In the genomic region with DNA sequence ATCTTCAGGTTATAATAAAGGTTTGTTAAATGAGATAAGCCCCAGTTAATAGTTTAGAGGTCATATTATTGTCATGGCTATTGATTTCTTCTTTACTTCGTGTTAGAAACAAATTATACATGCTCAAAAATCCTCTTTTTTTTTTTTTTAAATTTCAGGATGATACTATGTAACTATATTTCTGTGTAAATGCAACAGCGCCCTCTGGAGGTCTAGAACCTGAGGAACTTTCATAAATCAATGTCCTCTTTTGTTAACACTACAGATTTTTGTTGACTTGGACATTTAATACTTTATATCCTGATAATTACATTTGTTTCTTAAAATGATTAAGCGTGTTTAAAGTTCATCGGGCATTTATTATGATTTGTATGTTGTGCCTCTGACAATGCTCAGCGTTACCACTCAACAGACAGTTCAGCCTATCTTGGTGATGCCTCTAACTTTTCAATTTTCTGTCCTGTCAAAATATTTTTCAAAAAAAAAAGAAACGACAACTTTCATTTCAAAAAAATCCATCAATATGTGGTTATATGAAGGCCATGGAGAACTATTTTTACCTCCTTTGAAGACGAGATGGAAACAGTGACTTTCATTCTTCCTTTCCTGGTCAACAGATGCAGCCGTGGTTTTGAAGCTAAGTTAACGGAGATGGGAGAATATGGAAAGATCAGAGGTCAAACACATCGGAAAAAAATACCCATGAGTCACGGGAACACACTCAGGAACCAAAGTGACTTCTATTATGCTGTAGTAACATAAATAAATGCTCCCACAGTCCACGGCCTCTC, we compare ENCODE assay signal across 9 mouse cellular contexts.
DNase-seq lines count a peak whose midpoint lies in the region; ATAC-seq and TF ChIP-seq lines count a peak whose summit lies in the region.
"Had no signal": no experiment of that assay in that cellular context is flagged by ENCODE, and none has a peak within 500 bp of the region (broad histone marks: within the 10 kb centered on the region; RNA-seq: fewer than 3 reads in every experiment).

No protein-coding gene starts in this region.

- no peaks in the 10 kb centered on the region for H3K9me3 ChIP-seq in forebrain, embryonic 14.5 days (replicated peaks; ENCODE audit: control insufficient read depth, low read length)
- H3K9me3 ChIP-seq in forebrain, embryonic 12.5 days, result no peaks in the 10 kb centered on the region
- H3K9me3 ChIP-seq: G1E had no signal

- no peak overlapping the region for H3K4me3 ChIP-seq in forebrain, embryonic 14.5 days (ENCODE audit: low read depth, low read length)
- H3K4me3 ChIP-seq in forebrain, embryonic 12.5 days (replicated peaks), result no peak overlapping the region
- no peak overlapping the region for H3K4me3 ChIP-seq in myocyte

- no peak overlapping the region for H3K9ac ChIP-seq in forebrain, embryonic 14.5 days (ENCODE audit: low read length)
- H3K9ac ChIP-seq in forebrain, embryonic 12.5 days, result no peak overlapping the region

- no peaks in the 10 kb centered on the region for H3K4me1 ChIP-seq in forebrain, embryonic 14.5 days (ENCODE audit: control insufficient read depth, insufficient read depth, low read length)
- no peaks in the 10 kb centered on the region for H3K4me1 ChIP-seq in forebrain, embryonic 12.5 days

- no peaks in the 10 kb centered on the region for H3K36me3 ChIP-seq in forebrain, embryonic 14.5 days (ENCODE audit: control insufficient read depth, insufficient read depth, low read length)
- H3K36me3 ChIP-seq in forebrain, embryonic 12.5 days (replicated peaks), result no peaks in the 10 kb centered on the region
- no peaks in the 10 kb centered on the region for H3K36me3 ChIP-seq in myocyte (ENCODE audit: control insufficient read depth, insufficient read depth)
- H3K36me3 ChIP-seq: G1E had no signal

- ATAC-seq in forebrain, embryonic 14.5 days, result no peak
- ATAC-seq in forebrain, embryonic 12.5 days (ENCODE audit: low FRiP score), result no peak
- no peak for ATAC-seq in erythroid progenitor cell, adult 5-6 weeks (replicated peaks; ENCODE audit: low FRiP score, poor library complexity, severe bottlenecking)

- peak; percentile 90 for DNase-seq in forebrain, embryonic 14.5 days (ENCODE audit: low spot score)
- peak; percentile 39 for DNase-seq in ovary, postnatal 14 days (ENCODE audit: low spot score)
- no peak for DNase-seq in ovary, adult 18-20 months (ENCODE audit: low spot score)
- DNase-seq in cerebellum, postnatal 25 days, result peak; percentile 41 to 80
- peak; percentile 11 for DNase-seq in large intestine, adult 2 months (ENCODE audit: low read depth, low spot score)

- 54% methylated on average over 12 of the region's 12 CpGs for WGBS in forebrain, embryonic 14.5 days
- WGBS in forebrain, embryonic 12.5 days, result 56% methylated on average over 12 of the region's 12 CpGs
- 37% methylated on average over 12 of the region's 12 CpGs for WGBS in large intestine, adult 2 months

- H3ac ChIP-seq in myocyte (ENCODE audit: control insufficient read depth, insufficient read length), result no peak overlapping the region

- H3K27me3 ChIP-seq in forebrain, embryonic 14.5 days (replicated peaks; ENCODE audit: control insufficient read depth, insufficient read depth, low read length), result no peaks in the 10 kb centered on the region
- no peaks in the 10 kb centered on the region for H3K27me3 ChIP-seq in forebrain, embryonic 12.5 days
- no peaks in the 10 kb centered on the region for H3K27me3 ChIP-seq in myocyte (ENCODE audit: control insufficient read depth, insufficient read depth, insufficient read length)

- no peak overlapping the region for H3K27ac ChIP-seq in forebrain, embryonic 14.5 days (ENCODE audit: low read depth, low read length)
- H3K27ac ChIP-seq in forebrain, embryonic 12.5 days, result no peak overlapping the region

- no peaks in the 10 kb centered on the region for H3K79me2 ChIP-seq in myocyte (ENCODE audit: control insufficient read depth, insufficient read depth)

- TF ChIP-seq POLR2A in myocyte (IDR thresholded peaks at IDR 0.05; ENCODE audit: insufficient read length, low read depth), result no peak

- H3K4me2 ChIP-seq in forebrain, embryonic 14.5 days (ENCODE audit: low read length), result no peak overlapping the region
- H3K4me2 ChIP-seq in forebrain, embryonic 12.5 days, result no peak overlapping the region
- peak overlapping the region; percentile 4 for H3K4me2 ChIP-seq in myocyte (ENCODE audit: low read depth)

TF ChIP-seq in myocyte, 11 proteins besides CTCF, POLR2A, EP300 and RAD21:
- TF ChIP-seq REST (IDR thresholded peaks at IDR 0.05; ENCODE audit: insufficient read depth, insufficient read length), result no peak
- no peak for TF ChIP-seq MAX (IDR thresholded peaks at IDR 0.05; ENCODE audit: low read depth)
- TF ChIP-seq POLR2AphosphoS2 (IDR thresholded peaks at IDR 0.05; ENCODE audit: insufficient read length, low read depth), result no peak
- no peak for TF ChIP-seq USF1 (IDR thresholded peaks at IDR 0.05; ENCODE audit: low read depth)
- TF ChIP-seq SRF (IDR thresholded peaks at IDR 0.05; ENCODE audit: control insufficient read depth, insufficient read length, low read depth), result no peak
- TF ChIP-seq E2F4 (IDR thresholded peaks at IDR 0.05; ENCODE audit: insufficient read depth), result no peak
- no peak for TF ChIP-seq TCF12 (IDR thresholded peaks at IDR 0.05; ENCODE audit: insufficient read depth, poor library complexity, severe bottlenecking)
- TF ChIP-seq MYOD1 (IDR thresholded peaks at IDR 0.05; ENCODE audit: control insufficient read depth in 1 of 3, insufficient read length in 2 of 3, low read depth in 2 of 3), result no peak
